Mouse (Mus musculus): ENCODE results near the gene Fetub.

Fetub gene

GRCm38 (mm10) chr16:22967383-22968030 is 49.4 kb downstream of the Fetub start:
- DNase-seq = no peak
